Mouse (Mus musculus) olfactory bulb, adult 2 months (tissue): ENCODE data around the gene Kat2b. TPM values are rescaled to one million over a fixed set of nuclear protein-coding genes. Genes with fewer than 3 reads are reported as not detected.

Source experiments
- H3K27ac ChIP-seq: fragments of 200-500 bp; 2 replicates; pipeline ENCODE4 v1.5.1; 2012; ENCODE audit warnings: low read depth, low read length; ENCODE audit not compliant: insufficient read depth
- H3K4me1 ChIP-seq: fragments of 200-500 bp; 2 replicates; pipeline ENCODE4 v1.6.1; 2012; ENCODE audit warnings: low read length; ENCODE audit not compliant: control insufficient read depth, insufficient read depth
- H3K4me3 ChIP-seq: fragments of 200-500 bp; 2 replicates; pipeline ENCODE4 v1.5.1; 2012; ENCODE audit warnings: mild to moderate bottlenecking, low read depth, low read length, moderate library complexity; ENCODE audit not compliant: insufficient read depth
- CTCF ChIP-seq: fragments of 200-500 bp; IDR thresholded peaks from 2 replicates; pipeline ENCODE4 v1.5.1; 2012; ENCODE audit warnings: low read depth, mild to moderate bottlenecking, low read length, moderate library complexity; ENCODE audit not compliant: insufficient read depth
- POLR2A ChIP-seq: fragments of 200-500 bp; IDR thresholded peaks from 2 replicates; pipeline ENCODE4 v1.6.1; 2012; ENCODE audit warnings: mild to moderate bottlenecking, low read depth, low read length, moderate library complexity; ENCODE audit not compliant: insufficient read depth
- whole genome bisulfite sequencing: fragments of 180-500 bp; shearing (Covaris S2); methylation state at CpG from one replicate; pipeline ENCODE4 v1.1.7; 2018; 5-methylcytosine and 5-hydroxymethylcytosine counted together
- polyA plus RNA-seq: library from polyadenylated mRNA; stranded (reverse); fragments of >200 nt; gene quantifications from 2 replicates; pipeline ENCODE4 v1.2.4, GENCODE M21; 2012; ENCODE audit warnings: low replicate concordance; ENCODE audit not compliant: missing spikeins, insufficient read depth, insufficient read length

Gene Kat2b
- polyA plus RNA-seq, 1 experiment: not detected

- Histone ChIP-seq H3K4me1 (no peaks in the 10 kb centered on the region), H3K4me3 (no peak overlapping the region), H3K27ac (no peak overlapping the region)
- 96% methylated on average over 6 of the region's 6 CpGs for WGBS
- no peak for TF ChIP-seq CTCF
- TF ChIP-seq POLR2A: no peak
These were observed 50.8 kb downstream of the Kat2b start for GRCm38 (mm10) chr17:53617295-53617957.

GRCm38 (mm10) chr17:53618369-53618768, 51.7 kb downstream of the Kat2b start:
- TF ChIP-seq POLR2A (no peak), CTCF (no peak)
- no peak overlapping the region for H3K27ac ChIP-seq
- no peak overlapping the region for H3K4me3 ChIP-seq
- H3K4me1 ChIP-seq: no peaks in the 10 kb centered on the region
- 97% methylated on average over 7 of the region's 7 CpGs for WGBS

- no peaks in the 10 kb centered on the region for H3K4me1 ChIP-seq
- H3K4me3 ChIP-seq: no peak overlapping the region
- TF ChIP-seq POLR2A: no peak
- TF ChIP-seq CTCF: no peak
- no peak overlapping the region for H3K27ac ChIP-seq
These were observed 52.7 kb downstream of the Kat2b start for GRCm38 (mm10) chr17:53619391-53619790.

- Histone ChIP-seq H3K27ac (no peak overlapping the region), H3K4me3 (no peak overlapping the region), H3K4me1 (no peaks in the 10 kb centered on the region)
- TF ChIP-seq CTCF (no peak), POLR2A (no peak)
- WGBS: 51% methylated on average over 4 of the region's 4 CpGs
These were observed 54.0 kb downstream of the Kat2b start for GRCm38 (mm10) chr17:53620611-53621010.

GRCm38 (mm10) chr17:53622125-53622524, 55.5 kb downstream of the Kat2b start:
- H3K27ac ChIP-seq: no peak overlapping the region
- H3K4me1 ChIP-seq: no peaks in the 10 kb centered on the region
- WGBS: 89% methylated on average over 3 of the region's 3 CpGs
- TF ChIP-seq POLR2A (no peak), CTCF (no peak)
- no peak overlapping the region for H3K4me3 ChIP-seq

GRCm38 (mm10) chr17:53623762-53624161, 57.1 kb downstream of the Kat2b start:
- no peaks in the 10 kb centered on the region for H3K4me1 ChIP-seq

DNA sequence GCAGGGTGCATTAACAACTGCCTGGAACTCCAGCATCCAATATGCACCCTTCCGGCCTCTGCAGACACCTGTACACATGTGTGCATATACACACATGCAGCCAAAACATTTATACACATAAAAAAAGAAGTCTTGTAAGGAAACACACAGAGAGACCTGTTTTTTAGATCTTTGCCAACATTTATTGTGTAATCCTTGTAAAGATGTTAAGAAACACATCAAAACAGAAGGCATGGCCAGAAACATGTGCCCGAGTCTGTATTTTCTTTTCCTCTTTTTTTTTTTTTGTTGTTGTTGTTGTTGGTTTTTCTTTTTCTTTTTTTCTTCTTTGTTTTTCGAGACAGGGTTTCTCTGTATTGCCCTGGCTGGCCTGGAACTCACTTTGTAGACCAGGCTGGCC, 59.5 kb downstream of the Kat2b start:
- no peaks in the 10 kb centered on the region for H3K4me1 ChIP-seq
- 82% methylated on average over 3 of the region's 3 CpGs for WGBS
- H3K27ac ChIP-seq: no peak overlapping the region
- TF ChIP-seq CTCF: no peak
- no peak for TF ChIP-seq POLR2A
- H3K4me3 ChIP-seq: no peak overlapping the region

More at GRCm38 (mm10) chr17:53623762-53624161, 57.1 kb downstream of the Kat2b start:
- 87% methylated on average over 9 of the region's 9 CpGs for WGBS
- no peak for TF ChIP-seq POLR2A
- TF ChIP-seq CTCF: no peak
- Histone ChIP-seq H3K27ac (no peak overlapping the region), H3K4me3 (no peak overlapping the region)

DNA sequence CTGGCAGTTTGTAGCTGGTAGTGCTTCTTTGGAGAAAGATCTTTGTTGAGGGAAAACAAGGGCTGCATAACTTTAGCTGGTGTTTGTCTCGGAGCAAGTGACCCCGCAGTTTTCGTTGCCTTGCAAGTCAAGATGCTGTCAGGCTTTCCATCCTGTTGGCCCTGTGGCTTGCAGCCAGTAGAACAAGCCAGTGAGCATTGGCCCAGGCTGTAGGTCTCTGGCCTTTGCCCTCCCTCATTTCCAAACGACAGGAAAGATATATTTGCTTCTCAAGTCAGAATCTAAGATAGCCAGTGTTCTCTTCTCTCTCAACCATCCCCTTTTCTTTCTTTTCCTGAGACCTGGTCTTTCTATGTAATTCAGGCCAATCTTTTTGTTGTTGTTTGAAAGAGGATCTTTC, 60.8 kb downstream of the Kat2b start:
- Histone ChIP-seq H3K4me1 (no peaks in the 10 kb centered on the region), H3K4me3 (no peak overlapping the region), H3K27ac (no peak overlapping the region)
- TF ChIP-seq POLR2A (no peak), CTCF (no peak)
- WGBS: 77% methylated on average over 4 of the region's 4 CpGs

DNA sequence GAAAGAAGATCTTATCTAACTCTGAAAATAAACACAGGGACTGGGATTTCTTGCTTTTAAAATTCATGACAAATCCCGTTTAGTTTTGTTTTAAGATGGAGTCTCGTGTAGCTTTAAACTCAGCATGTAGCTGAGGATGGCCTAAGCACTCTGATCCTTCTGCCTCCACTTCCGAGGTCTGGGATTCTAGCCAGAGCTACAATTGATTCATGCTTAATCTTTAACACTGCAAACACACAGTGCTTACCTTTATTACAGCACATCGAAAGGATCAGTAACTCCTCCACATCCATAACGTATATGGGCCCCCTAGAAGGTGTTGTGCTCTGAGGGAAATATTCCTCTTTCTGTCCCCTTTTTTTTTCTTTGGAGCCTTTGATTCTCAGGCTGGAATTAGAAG, 61.5 kb downstream of the Kat2b start:
- WGBS: 66% methylated on average over 5 of the region's 5 CpGs
- no peak overlapping the region for H3K27ac ChIP-seq

GRCm38 (mm10) chr17:53631344-53631743, 64.7 kb downstream of the Kat2b start:
- Histone ChIP-seq H3K4me3 (no peak overlapping the region), H3K4me1 (no peaks in the 10 kb centered on the region), H3K27ac (no peak overlapping the region)
- TF ChIP-seq CTCF: no peak
- TF ChIP-seq POLR2A: no peak

More for the DNA sequence above, 61.5 kb downstream of the Kat2b start:
- no peak for TF ChIP-seq POLR2A
- no peak for TF ChIP-seq CTCF
- Histone ChIP-seq H3K4me3 (no peak overlapping the region), H3K4me1 (no peaks in the 10 kb centered on the region)
